Mouse (Mus musculus) stomach, embryonic 16.5 days (tissue): ENCODE results near the gene Cebpa. TPM values are rescaled to one million over a fixed set of nuclear protein-coding genes. Genes with fewer than 3 reads are reported as not detected.

Experiments
- ATAC-seq: fragments of 200-750 bp; cut with Nextera tagmentation; 2 replicates; pipeline ENCODE4 v1.8.0; 2017; ENCODE audit warnings: moderate number of reproducible peaks, moderate TSS enrichment; ENCODE audit not compliant: insufficient read depth, low FRiP score
- H3K27ac ChIP-seq: fragments of 300-500 bp; sonication (generic); 2 replicates; pipeline ENCODE4 v1.5.1; 2014; ENCODE audit warnings: low read length
- H3K27me3 ChIP-seq: fragments of 300-500 bp; sonication (generic); 2 replicates; pipeline ENCODE4 v1.6.1; 2014; ENCODE audit warnings: low read length, control low read depth, mixed read lengths; ENCODE audit not compliant: control insufficient read depth, insufficient read depth
- H3K36me3 ChIP-seq: fragments of 300-500 bp; sonication (generic); 2 replicates; pipeline ENCODE4 v1.6.1; 2014; ENCODE audit warnings: low read length; ENCODE audit not compliant: control insufficient read depth, insufficient read depth
- H3K4me1 ChIP-seq: fragments of 300-500 bp; sonication (generic); 2 replicates; pipeline ENCODE4 v1.6.1; 2014; ENCODE audit warnings: low read length, control low read depth, mixed read lengths; ENCODE audit not compliant: control insufficient read depth, insufficient read depth
- H3K4me2 ChIP-seq: fragments of 300-500 bp; sonication (generic); 2 replicates; pipeline ENCODE4 v1.6.1; 2014; ENCODE audit warnings: low read depth, low read length, mixed read lengths
- H3K4me3 ChIP-seq: fragments of 300-500 bp; sonication (generic); replicated peaks from 2 replicates; pipeline ENCODE4 v1.5.1; 2014; ENCODE audit warnings: mild to moderate bottlenecking, low read length
- H3K9ac ChIP-seq: fragments of 300-500 bp; sonication (generic); 2 replicates; pipeline ENCODE4 v1.6.1; 2014; ENCODE audit warnings: low read length
- H3K9me3 ChIP-seq: fragments of 300-500 bp; sonication (generic); replicated peaks from 2 replicates; pipeline ENCODE4 v1.6.1; 2016; ENCODE audit warnings: low read length, control low read depth; ENCODE audit not compliant: control insufficient read depth
- WGBS: fragments of 180-500 bp; shearing (Covaris S2); extraction: QIAGEN DNeasy Blood & Tissue Kit; methylation state at CpG from one replicate; pipeline ENCODE4 v1.1.7; 2014; 5-methylcytosine and 5-hydroxymethylcytosine counted together
- polyA plus RNA-seq: library from polyadenylated mRNA; unstranded; fragments of >200 nt; fragmentation: Nextera tagmentation; extraction: Ambion mirVana; gene quantifications from 2 replicates; pipeline ENCODE4 v1.2.1, GENCODE M21; 2015

Gene Cebpa
- polyA plus RNA-seq, 1 experiment from 2014 or later: 2.8 TPM

- no peak for ATAC-seq
- Histone ChIP-seq H3K4me2 (no peak overlapping the region), H3K9ac (no peak overlapping the region), H3K4me3 (no peak overlapping the region), H3K27ac (no peak overlapping the region), H3K9me3 (no peaks in the 10 kb centered on the region), H3K4me1 (peaks cover 9% of the 10 kb centered on the region), H3K27me3 (no peaks in the 10 kb centered on the region), H3K36me3 (no peaks in the 10 kb centered on the region)
- 26% methylated on average over 15 of the region's 15 CpGs for WGBS
These were observed 30.7 kb downstream of the Cebpa start for GRCm38 (mm10) chr7:35149616-35150433.

GRCm38 (mm10) chr7:35150860-35151259, 31.8 kb downstream of the Cebpa start:
- Histone ChIP-seq H3K36me3 (no peaks in the 10 kb centered on the region), H3K9ac (no peak overlapping the region), H3K27me3 (no peaks in the 10 kb centered on the region), H3K4me1 (peaks cover 8% of the 10 kb centered on the region; the same call in 1 of the 2 replicates), H3K9me3 (no peaks in the 10 kb centered on the region), H3K27ac (no peak overlapping the region), H3K4me2 (no peak overlapping the region), H3K4me3 (no peak overlapping the region)
- 75% methylated on average over 5 of the region's 5 CpGs for WGBS
- ATAC-seq: no peak

GRCm38 (mm10) chr7:35154449-35154848, 35.4 kb downstream of the Cebpa start:
- Histone ChIP-seq H3K36me3 (no peaks in the 10 kb centered on the region), H3K9ac (no peak overlapping the region), H3K9me3 (no peaks in the 10 kb centered on the region), H3K4me2 (no peak overlapping the region), H3K27ac (no peak overlapping the region), H3K27me3 (no peaks in the 10 kb centered on the region), H3K4me3 (no peak overlapping the region), H3K4me1 (0 out of 2 replicates have a peak, but pooled peaks cover 5% of the 10 kb centered on the region)
- no peak for ATAC-seq
- 63% methylated on average over 12 of the region's 12 CpGs for WGBS

DNA sequence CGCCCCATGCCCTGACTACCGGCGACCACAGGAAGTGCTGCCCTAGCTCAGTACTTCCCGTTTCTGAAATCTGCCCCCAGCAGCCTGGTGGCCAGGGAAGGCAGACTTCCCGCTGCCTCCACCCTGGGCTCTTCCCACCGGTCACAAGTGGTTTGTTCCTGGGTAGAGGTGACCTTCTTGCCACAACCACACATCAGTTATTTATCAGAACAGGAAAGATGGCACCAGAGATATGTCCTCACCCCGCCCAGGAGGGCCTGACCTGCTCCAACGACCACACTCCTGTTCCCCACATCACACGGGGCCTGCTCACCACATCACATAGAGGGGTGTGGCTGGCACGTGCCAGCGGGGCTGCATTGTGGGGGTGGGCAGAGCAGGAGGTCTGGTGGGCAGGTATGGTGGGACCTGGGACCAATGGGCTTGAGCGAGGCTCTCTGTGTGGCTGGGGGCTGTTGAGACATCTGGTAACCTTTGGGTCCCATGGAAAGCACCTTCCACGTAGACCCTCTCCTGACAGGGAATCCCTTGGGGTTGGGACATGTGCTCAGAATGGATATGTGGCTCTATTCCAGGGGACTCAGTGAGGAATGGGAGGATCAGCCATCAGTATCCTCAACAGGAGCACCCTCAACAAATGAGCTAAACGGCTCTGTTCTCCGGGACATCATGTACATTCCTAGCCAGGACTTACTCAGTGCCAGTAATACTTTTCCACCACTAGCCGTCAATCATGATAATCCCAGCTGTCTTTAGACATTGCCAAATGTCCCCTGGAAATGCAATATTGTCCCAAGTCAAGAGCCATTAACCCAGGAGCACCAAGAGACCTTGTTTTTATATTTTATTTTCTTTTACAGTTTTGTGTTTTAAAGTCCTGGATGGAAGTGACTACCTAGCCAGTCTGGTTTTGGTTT, 37.7 kb downstream of the Cebpa start:
- Histone ChIP-seq H3K9me3 (no peaks in the 10 kb centered on the region), H3K4me1 (no peaks in the 10 kb centered on the region), H3K4me2 (no peak overlapping the region), H3K27ac (no peak overlapping the region), H3K27me3 (no peaks in the 10 kb centered on the region), H3K9ac (no peak overlapping the region), H3K36me3 (no peaks in the 10 kb centered on the region), H3K4me3 (no peak overlapping the region)
- no peak for ATAC-seq
- 61% methylated on average over 16 of the region's 16 CpGs for WGBS

GRCm38 (mm10) chr7:35157512-35157911, 38.4 kb downstream of the Cebpa start:
- Histone ChIP-seq H3K36me3 (no peaks in the 10 kb centered on the region), H3K27me3 (no peaks in the 10 kb centered on the region), H3K4me1 (no peaks in the 10 kb centered on the region), H3K4me3 (no peak overlapping the region), H3K4me2 (no peak overlapping the region), H3K9ac (no peak overlapping the region), H3K27ac (no peak overlapping the region), H3K9me3 (no peaks in the 10 kb centered on the region)
- WGBS: 73% methylated on average over 3 of the region's 3 CpGs
- ATAC-seq: no peak

DNA sequence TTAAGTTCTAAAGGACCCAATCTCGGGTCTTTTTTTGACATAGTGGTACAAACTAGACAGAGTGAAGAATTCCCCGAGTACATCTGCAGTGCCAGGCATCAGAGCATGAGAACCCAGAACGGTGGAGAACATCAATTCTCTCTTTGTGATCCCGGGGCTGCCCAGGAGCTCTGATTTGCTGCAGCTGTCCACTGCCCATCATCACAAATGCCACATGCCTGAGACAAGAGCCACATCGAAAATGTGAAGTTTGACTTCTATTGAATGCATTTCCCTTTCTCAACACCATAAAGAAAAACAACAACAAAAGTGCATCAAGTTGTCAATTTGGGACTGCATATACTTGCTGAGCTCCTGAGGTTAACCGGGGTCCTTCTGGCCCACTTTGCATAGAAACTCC, 43.4 kb downstream of the Cebpa start:
- ATAC-seq: no peak
- no peak overlapping the region for H3K9ac ChIP-seq
- no peaks in the 10 kb centered on the region for H3K27me3 ChIP-seq
- H3K4me3 ChIP-seq: no peak overlapping the region
- no peaks in the 10 kb centered on the region for H3K36me3 ChIP-seq
- no peaks in the 10 kb centered on the region for H3K4me1 ChIP-seq
- H3K9me3 ChIP-seq: no peaks in the 10 kb centered on the region
- 71% methylated on average over 6 of the region's 6 CpGs for WGBS
- no peak overlapping the region for H3K4me2 ChIP-seq
- H3K27ac ChIP-seq: no peak overlapping the region

- H3K27ac ChIP-seq: no peak overlapping the region
- WGBS: 76% methylated on average over 7 of the region's 7 CpGs
- no peak overlapping the region for H3K9ac ChIP-seq
- H3K4me3 ChIP-seq: no peak overlapping the region
- H3K27me3 ChIP-seq: no peaks in the 10 kb centered on the region
- H3K4me1 ChIP-seq: no peaks in the 10 kb centered on the region
- H3K9me3 ChIP-seq: no peaks in the 10 kb centered on the region
- H3K36me3 ChIP-seq: no peaks in the 10 kb centered on the region
- ATAC-seq: no peak
- H3K4me2 ChIP-seq: no peak overlapping the region
These were observed 44.5 kb downstream of the Cebpa start for GRCm38 (mm10) chr7:35163600-35163999.

- Histone ChIP-seq H3K4me1 (no peaks in the 10 kb centered on the region), H3K4me2 (no peak overlapping the region), H3K27ac (no peak overlapping the region), H3K27me3 (no peaks in the 10 kb centered on the region), H3K9ac (no peak overlapping the region), H3K4me3 (no peak overlapping the region), H3K36me3 (no peaks in the 10 kb centered on the region), H3K9me3 (no peaks in the 10 kb centered on the region)
- no peak for ATAC-seq
- 64% methylated on average over 6 of the region's 6 CpGs for WGBS
These were observed 45.0 kb downstream of the Cebpa start for GRCm38 (mm10) chr7:35164131-35164530.

DNA sequence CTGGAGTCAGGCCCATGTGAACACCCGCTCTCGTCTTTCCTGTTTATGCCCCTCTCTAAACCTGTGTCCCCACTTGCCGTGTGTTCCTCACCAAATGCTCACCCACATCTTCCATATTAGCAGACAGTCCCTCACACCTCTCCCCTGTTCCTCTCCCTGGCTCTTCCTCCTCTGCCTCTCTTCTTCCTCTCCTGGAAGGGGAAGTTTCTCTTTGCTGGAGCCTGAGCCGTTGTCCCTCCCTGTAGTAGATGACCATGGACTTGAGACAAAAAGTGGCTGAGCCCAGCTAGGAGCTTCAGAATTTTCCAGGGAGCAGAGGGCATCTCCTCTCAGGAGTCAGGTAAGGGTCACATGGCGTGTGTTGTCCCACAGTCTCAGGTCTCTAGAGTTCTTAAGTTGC, 47.9 kb downstream of the Cebpa start:
- Histone ChIP-seq H3K4me3 (no peak overlapping the region), H3K4me1 (no peaks in the 10 kb centered on the region), H3K9me3 (no peaks in the 10 kb centered on the region), H3K4me2 (no peak overlapping the region), H3K27me3 (peaks cover 3% of the 10 kb centered on the region; the same call in 1 of the 2 replicates), H3K9ac (no peak overlapping the region), H3K36me3 (no peaks in the 10 kb centered on the region), H3K27ac (no peak overlapping the region)
- 77% methylated on average over 5 of the region's 5 CpGs for WGBS
- ATAC-seq: no peak
